9 mouse cellular contexts compared by ENCODE assay signal in genomic region chrX:74245107-74245506, GRCm38 (mm10). TPM values are rescaled to one million over a fixed set of nuclear protein-coding genes. Genes with fewer than 3 reads are reported as not detected.
DNase-seq lines count a peak whose midpoint lies in the region; ATAC-seq and TF ChIP-seq lines count a peak whose summit lies in the region.
"Had no signal": no experiment of that assay in that cellular context is flagged by ENCODE, and none has a peak within 500 bp of the region (broad histone marks: within the 10 kb centered on the region; RNA-seq: fewer than 3 reads in every experiment).

No protein-coding gene starts in this region.

- 11% methylated on average over 1 of the region's 1 CpGs for WGBS in kidney, embryonic 15.5 days
- 15% methylated on average over 1 of the region's 1 CpGs for WGBS in bone marrow, adult 2 months
- 31% methylated on average over 1 of the region's 1 CpGs for WGBS in hindbrain, embryonic 13.5 days
- 35% methylated on average over 1 of the region's 1 CpGs for WGBS in midbrain, embryonic 14.5 days

- H3K4me1 ChIP-seq in kidney, embryonic 15.5 days: 0 out of 2 replicates have a peak, but pooled peaks cover 14% of the 10 kb centered on the region
- H3K4me1 ChIP-seq in bone marrow, adult 2 months (ENCODE audit: control insufficient read depth, insufficient read depth, low read length): peaks cover 1% of the 10 kb centered on the region; the same call in 1 of the 2 replicates
- peaks cover 26% of the 10 kb centered on the region for H3K4me1 ChIP-seq in hindbrain, embryonic 13.5 days (replicated peaks)
- H3K4me1 ChIP-seq in midbrain, embryonic 14.5 days (ENCODE audit: control insufficient read depth, insufficient read depth, low read length): peaks cover 6% of the 10 kb centered on the region; the same call in 1 of the 2 replicates

- H3K4me3 ChIP-seq in kidney, embryonic 15.5 days (replicated peaks): peak overlapping the region; percentile 62
- peak overlapping the region; percentile 96 for H3K4me3 ChIP-seq in bone marrow, adult 2 months (replicated peaks; ENCODE audit: control insufficient read depth, low read depth, low read length)
- peak overlapping the region; percentile 57 for H3K4me3 ChIP-seq in hindbrain, embryonic 13.5 days
- peak overlapping the region; percentile 54 for H3K4me3 ChIP-seq in midbrain, embryonic 14.5 days (replicated peaks; ENCODE audit: low read depth, low read length)

- peaks cover 35% of the 10 kb centered on the region for H3K36me3 ChIP-seq in kidney, embryonic 15.5 days
- peaks cover 30% of the 10 kb centered on the region for H3K36me3 ChIP-seq in hindbrain, embryonic 13.5 days
- H3K36me3 ChIP-seq in midbrain, embryonic 14.5 days (ENCODE audit: control insufficient read depth, insufficient read depth, low read length): peaks cover 30% of the 10 kb centered on the region

- no peak for TF ChIP-seq CTCF in bone marrow, adult 2 months (IDR thresholded peaks at IDR 0.05; ENCODE audit: control insufficient read depth, insufficient read depth, low read length)

- H3K9ac ChIP-seq in kidney, embryonic 15.5 days: peak overlapping the region; percentile 64
- peak overlapping the region; percentile 85 for H3K9ac ChIP-seq in hindbrain, embryonic 13.5 days
- peak overlapping the region; percentile 76 for H3K9ac ChIP-seq in midbrain, embryonic 14.5 days (replicated peaks; ENCODE audit: low read length)

- no peak for ATAC-seq in kidney, embryonic 15.5 days (replicated peaks; ENCODE audit: low FRiP score)
- no peak for ATAC-seq in hindbrain, embryonic 13.5 days (ENCODE audit: low FRiP score)
- no peak for ATAC-seq in midbrain, embryonic 14.5 days (ENCODE audit: low FRiP score, low TSS enrichment)

- no peak for DNase-seq in kidney, adult 8-10 months
- DNase-seq in midbrain, embryonic 14.5 days: peak; percentile 5
- DNase-seq in ovary, postnatal 10 days (ENCODE audit: low spot score): no peak
- DNase-seq in yolk sac, embryonic 10.5 days (ENCODE audit: low spot score): no peak
- no peak for DNase-seq in thymus, postnatal 4 days

- no peaks in the 10 kb centered on the region for H3K27me3 ChIP-seq in kidney, embryonic 15.5 days
- H3K27me3 ChIP-seq in hindbrain, embryonic 13.5 days: no peaks in the 10 kb centered on the region
- H3K27me3 ChIP-seq in midbrain, embryonic 14.5 days (ENCODE audit: control insufficient read depth, insufficient read depth, low read length): no peaks in the 10 kb centered on the region
- H3K27me3 ChIP-seq: Patski had no signal

- peak overlapping the region; percentile 59 for H3K4me2 ChIP-seq in kidney, embryonic 15.5 days
- peak overlapping the region; percentile 69 for H3K4me2 ChIP-seq in hindbrain, embryonic 13.5 days
- peak overlapping the region; percentile 68 for H3K4me2 ChIP-seq in midbrain, embryonic 14.5 days (ENCODE audit: low read length)

- TF ChIP-seq POLR2A in bone marrow, adult 2 months (IDR thresholded peaks at IDR 0.05; ENCODE audit: borderline replicate concordance, control insufficient read depth, low read depth, low read length): no peak

- H3K27ac ChIP-seq in kidney, embryonic 15.5 days: peak overlapping the region; percentile 90
- H3K27ac ChIP-seq in bone marrow, adult 2 months (ENCODE audit: control insufficient read depth, insufficient read depth, low read depth, low read length, poor library complexity): no peak overlapping the region
- peak overlapping the region; percentile 92 for H3K27ac ChIP-seq in hindbrain, embryonic 13.5 days
- H3K27ac ChIP-seq in midbrain, embryonic 14.5 days (replicated peaks; ENCODE audit: low read depth, low read length): peak overlapping the region; percentile 86

- H3K9me3 ChIP-seq in kidney, embryonic 15.5 days (replicated peaks): no peaks in the 10 kb centered on the region
- H3K9me3 ChIP-seq in hindbrain, embryonic 13.5 days: no peaks in the 10 kb centered on the region
- H3K9me3 ChIP-seq in midbrain, embryonic 14.5 days (ENCODE audit: control insufficient read depth, low read length): no peaks in the 10 kb centered on the region

RNA-seq across cellular contexts. Expression of gene Flna, which starts 4.5 kb away (rescaled TPM):
- polyA plus RNA-seq in kidney, embryonic 15.5 days (2015; fragmentation: Nextera tagmentation; extraction: Ambion mirVana): 243 and 308 TPM in 2 replicates
- 140 and 356 TPM in 2 replicates for polyA plus RNA-seq in bone marrow, adult 2 months (2011; ENCODE audit: insufficient read depth, insufficient read length, low replicate concordance, missing spikeins)
- polyA plus RNA-seq in hindbrain, embryonic 13.5 days (2015; fragmentation: Nextera tagmentation; extraction: Ambion mirVana): 88.8 and 111 TPM in 2 replicates
- polyA plus RNA-seq in midbrain, embryonic 14.5 days (2014; fragmentation: Nextera tagmentation; extraction: Ambion mirVana): 72.5 and 102 TPM in 2 replicates

RNA-seq across cellular contexts. Expression of gene Emd, which starts 9.4 kb away (rescaled TPM):
- 27.9 and 30.9 TPM in 2 replicates for polyA plus RNA-seq in kidney, embryonic 15.5 days (2015; fragmentation: Nextera tagmentation; extraction: Ambion mirVana)
- polyA plus RNA-seq in bone marrow, adult 2 months (2011; ENCODE audit: insufficient read depth, insufficient read length, low replicate concordance, missing spikeins): 34.6 and 51.7 TPM in 2 replicates
- polyA plus RNA-seq in hindbrain, embryonic 13.5 days (2015; fragmentation: Nextera tagmentation; extraction: Ambion mirVana): 16.9 and 18.3 TPM in 2 replicates
- polyA plus RNA-seq in midbrain, embryonic 14.5 days (2014; fragmentation: Nextera tagmentation; extraction: Ambion mirVana): 19.5 and 49.3 TPM in 2 replicates

RNA-seq across cellular contexts. Expression of gene Rpl10, which starts 25.5 kb away (rescaled TPM):
- polyA plus RNA-seq in kidney, embryonic 15.5 days (2015; fragmentation: Nextera tagmentation; extraction: Ambion mirVana): 796 and 801 TPM in 2 replicates
- 68.3 and 79.6 TPM in 2 replicates for polyA plus RNA-seq in bone marrow, adult 2 months (2011; ENCODE audit: insufficient read depth, insufficient read length, low replicate concordance, missing spikeins)
- polyA plus RNA-seq in hindbrain, embryonic 13.5 days (2015; fragmentation: Nextera tagmentation; extraction: Ambion mirVana): 532 and 538 TPM in 2 replicates
- 527 and 538 TPM in 2 replicates for polyA plus RNA-seq in midbrain, embryonic 14.5 days (2014; fragmentation: Nextera tagmentation; extraction: Ambion mirVana)

RNA-seq across cellular contexts. Expression of gene Taz, which starts 36.6 kb away (rescaled TPM):
- 88.2 and 91.1 TPM in 2 replicates for polyA plus RNA-seq in kidney, embryonic 15.5 days (2015; fragmentation: Nextera tagmentation; extraction: Ambion mirVana)
- 32.4 and 58.0 TPM in 2 replicates for polyA plus RNA-seq in bone marrow, adult 2 months (2011; ENCODE audit: insufficient read depth, insufficient read length, low replicate concordance, missing spikeins)
- 86.8 and 91.5 TPM in 2 replicates for polyA plus RNA-seq in hindbrain, embryonic 13.5 days (2015; fragmentation: Nextera tagmentation; extraction: Ambion mirVana)
- 64.9 and 76.8 TPM in 2 replicates for polyA plus RNA-seq in midbrain, embryonic 14.5 days (2014; fragmentation: Nextera tagmentation; extraction: Ambion mirVana)

RNA-seq across cellular contexts. Expression of gene Dnase1l1, which starts 37.0 kb away (rescaled TPM):
- polyA plus RNA-seq in kidney, embryonic 15.5 days (2015; fragmentation: Nextera tagmentation; extraction: Ambion mirVana): 12.8 and 13.0 TPM in 2 replicates
- 16.4 and 21.5 TPM in 2 replicates for polyA plus RNA-seq in bone marrow, adult 2 months (2011; ENCODE audit: insufficient read depth, insufficient read length, low replicate concordance, missing spikeins)
- polyA plus RNA-seq in hindbrain, embryonic 13.5 days (2015; fragmentation: Nextera tagmentation; extraction: Ambion mirVana): 3.6 and 5.2 TPM in 2 replicates
- 1.8 and 3.8 TPM in 2 replicates for polyA plus RNA-seq in midbrain, embryonic 14.5 days (2014; fragmentation: Nextera tagmentation; extraction: Ambion mirVana)
